Mouse (Mus musculus): Measurements from ENCODE around the gene Soga1. TPM values are rescaled to one million over a fixed set of nuclear protein-coding genes. Genes with fewer than 3 reads are reported as not detected.

The Soga1 gene
- total and polyA plus RNA-seq, 2 experiments from 2014 or later: 1.1 to 21.0 TPM

- no peak overlapping the region for H3K4me2 ChIP-seq (ENCODE audit: low read depth, low read length)
- H3K9me3 ChIP-seq (replicated peaks; ENCODE audit: control insufficient read depth, low read length): no peaks in the 10 kb centered on the region
- peaks cover 50% of the 10 kb centered on the region for H3K4me1 ChIP-seq (ENCODE audit: control insufficient read depth, insufficient read depth)
- no peak overlapping the region for H3K9ac ChIP-seq (replicated peaks; ENCODE audit: low read depth, low read length)
- H3K27ac ChIP-seq (ENCODE audit: low read depth): peak overlapping the region; percentile 91; the same call in 1 of the 2 replicates
- WGBS: 38% methylated on average over 4 of the region's 4 CpGs
- peaks cover 16% of the 10 kb centered on the region for H3K36me3 ChIP-seq (replicated peaks; ENCODE audit: control insufficient read depth, insufficient read depth, low read length)
- TF ChIP-seq CTCF (IDR thresholded peaks at IDR 0.05; ENCODE audit: low read depth): no peak
- TF ChIP-seq EP300 (IDR thresholded peaks at IDR 0.05; ENCODE audit: low read depth): no peak
- ATAC-seq (ENCODE audit: insufficient read depth, low read depth) (no peak), DNase-seq (ENCODE audit: low spot score) (no peak)
- no peaks in the 10 kb centered on the region for H3K27me3 ChIP-seq (ENCODE audit: control insufficient read depth, insufficient read depth, low read length)
- no peak overlapping the region for H3K4me3 ChIP-seq (ENCODE audit: low read depth, low read length)
These were observed 15.8 kb downstream of the Soga1 start for GRCm38 (mm10) chr2:157063241-157063700.

DNA sequence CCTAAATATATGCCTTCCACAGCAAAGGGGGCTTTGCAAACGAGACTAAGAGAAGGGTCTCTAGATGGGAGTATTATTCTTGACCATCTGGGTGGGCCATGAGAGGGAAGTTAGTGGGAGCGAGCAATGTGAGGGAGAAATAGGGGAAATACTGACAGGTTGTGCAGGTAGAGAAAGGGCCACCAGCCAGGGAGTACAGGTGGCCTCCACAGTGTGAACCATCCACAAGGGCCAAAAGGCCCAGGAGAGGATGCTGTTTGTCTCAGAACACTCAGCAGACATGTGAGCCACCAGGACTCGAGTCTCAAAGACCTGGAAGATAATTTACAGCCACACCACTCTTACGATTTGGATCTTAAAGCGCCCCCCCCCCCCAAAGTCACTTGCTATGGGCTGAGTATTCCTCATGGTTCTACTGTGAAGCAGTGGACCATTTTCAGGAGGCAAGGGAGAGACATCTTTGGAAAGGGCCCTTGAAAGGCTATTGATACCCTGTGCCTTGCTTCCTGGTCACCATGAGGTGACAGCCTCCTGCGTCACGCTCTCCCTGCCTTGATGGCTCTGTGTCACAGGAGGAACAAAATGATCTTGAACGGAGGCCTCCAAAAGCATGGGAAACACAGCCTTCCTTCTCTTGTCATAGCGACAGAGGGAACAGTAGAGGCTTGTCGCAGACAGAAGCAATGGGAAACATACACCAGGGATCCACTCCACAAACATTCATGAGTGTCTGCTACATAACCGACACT is 18.3 kb downstream of the Soga1 start:
- 90% methylated on average over 11 of the region's 11 CpGs for WGBS

DNA sequence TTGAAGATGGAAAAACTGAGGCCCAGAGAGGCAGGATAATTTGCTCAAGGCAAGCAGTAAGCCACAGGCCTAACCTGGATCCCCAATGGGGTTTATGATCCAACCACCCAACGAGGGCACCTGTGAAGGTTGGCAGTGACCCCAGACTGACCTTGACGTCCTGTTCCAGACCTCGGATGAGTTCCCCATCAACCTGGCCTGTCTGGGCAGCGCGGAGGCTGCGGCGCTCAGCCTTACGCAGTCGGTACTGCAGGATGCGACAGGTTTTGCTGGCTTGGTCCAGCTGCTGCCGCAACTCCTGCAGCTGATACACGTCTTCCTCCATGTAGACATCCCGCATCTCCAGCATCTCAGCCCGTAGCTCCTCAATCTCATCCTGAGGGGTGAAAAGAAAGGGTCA is 19.0 kb downstream of the Soga1 start:
- peaks cover 26% of the 10 kb centered on the region for H3K4me1 ChIP-seq (ENCODE audit: control insufficient read depth, insufficient read depth)
- no peak overlapping the region for H3K9ac ChIP-seq (replicated peaks; ENCODE audit: low read depth, low read length)
- no peak overlapping the region for H3K4me3 ChIP-seq (ENCODE audit: low read depth, low read length)
- H3K27me3 ChIP-seq (ENCODE audit: control insufficient read depth, insufficient read depth, low read length): no peaks in the 10 kb centered on the region
- peaks cover 19% of the 10 kb centered on the region for H3K36me3 ChIP-seq (replicated peaks; ENCODE audit: control insufficient read depth, insufficient read depth, low read length)
- ATAC-seq (ENCODE audit: insufficient read depth, low read depth) (no peak), DNase-seq (ENCODE audit: low spot score) (no peak)
- TF ChIP-seq CTCF (IDR thresholded peaks at IDR 0.05; ENCODE audit: low read depth) (no peak), EP300 (IDR thresholded peaks at IDR 0.05; ENCODE audit: low read depth) (no peak)
- no peak overlapping the region for H3K4me2 ChIP-seq (ENCODE audit: low read depth, low read length)
- no peak overlapping the region for H3K27ac ChIP-seq (ENCODE audit: low read depth)
- no peaks in the 10 kb centered on the region for H3K9me3 ChIP-seq (replicated peaks; ENCODE audit: control insufficient read depth, low read length)
- 93% methylated on average over 14 of the region's 14 CpGs for WGBS

More for the DNA sequence above, 18.3 kb downstream of the Soga1 start:
- H3K27me3 ChIP-seq (ENCODE audit: control insufficient read depth, insufficient read depth, low read length): no peaks in the 10 kb centered on the region
- peaks cover 31% of the 10 kb centered on the region for H3K4me1 ChIP-seq (ENCODE audit: control insufficient read depth, insufficient read depth)
- no peak overlapping the region for H3K4me3 ChIP-seq (ENCODE audit: low read depth, low read length)
- TF ChIP-seq EP300 (IDR thresholded peaks at IDR 0.05; ENCODE audit: low read depth): no peak
- DNase-seq (ENCODE audit: low spot score) (no peak), ATAC-seq (ENCODE audit: insufficient read depth, low read depth) (no peak)
- H3K9ac ChIP-seq (replicated peaks; ENCODE audit: low read depth, low read length): no peak overlapping the region
- no peaks in the 10 kb centered on the region for H3K9me3 ChIP-seq (replicated peaks; ENCODE audit: control insufficient read depth, low read length)
- H3K36me3 ChIP-seq (replicated peaks; ENCODE audit: control insufficient read depth, insufficient read depth, low read length): peaks cover 19% of the 10 kb centered on the region
- no peak overlapping the region for H3K4me2 ChIP-seq (ENCODE audit: low read depth, low read length)
- H3K27ac ChIP-seq (ENCODE audit: low read depth): no peak overlapping the region

- ATAC-seq (ENCODE audit: insufficient read depth, low read depth) (no peak), DNase-seq (ENCODE audit: low spot score) (no peak)
- H3K4me1 ChIP-seq (ENCODE audit: control insufficient read depth, insufficient read depth): peaks cover 26% of the 10 kb centered on the region
- peaks cover 22% of the 10 kb centered on the region for H3K36me3 ChIP-seq (replicated peaks; ENCODE audit: control insufficient read depth, insufficient read depth, low read length)
- H3K9ac ChIP-seq (replicated peaks; ENCODE audit: low read depth, low read length): 0 out of 2 replicates have a peak overlapping the region, but pooled peaks have one; percentile 2
- H3K9me3 ChIP-seq (replicated peaks; ENCODE audit: control insufficient read depth, low read length): no peaks in the 10 kb centered on the region
- no peak overlapping the region for H3K4me2 ChIP-seq (ENCODE audit: low read depth, low read length)
- peak overlapping the region; percentile 63 for H3K27ac ChIP-seq (ENCODE audit: low read depth)
- no peak for TF ChIP-seq EP300 (IDR thresholded peaks at IDR 0.05; ENCODE audit: low read depth)
- TF ChIP-seq CTCF (IDR thresholded peaks at IDR 0.05; ENCODE audit: low read depth): no peak
- WGBS: 78% methylated on average over 8 of the region's 8 CpGs
- no peak overlapping the region for H3K4me3 ChIP-seq (ENCODE audit: low read depth, low read length)
- no peaks in the 10 kb centered on the region for H3K27me3 ChIP-seq (ENCODE audit: control insufficient read depth, insufficient read depth, low read length)
These were observed 19.9 kb downstream of the Soga1 start for GRCm38 (mm10) chr2:157059166-157059565.

GRCm38 (mm10) chr2:157058342-157058998 is 20.6 kb downstream of the Soga1 start:
- Histone ChIP-seq H3K4me2 (ENCODE audit: low read depth, low read length) (peak overlapping the region; percentile 11; the same call in 1 of the 2 replicates), H3K4me1 (ENCODE audit: control insufficient read depth, insufficient read depth) (peaks cover 20% of the 10 kb centered on the region), H3K27ac (ENCODE audit: low read depth) (peak overlapping the region; percentile 63), H3K36me3 (replicated peaks; ENCODE audit: control insufficient read depth, insufficient read depth, low read length) (peaks cover 26% of the 10 kb centered on the region), H3K9me3 (replicated peaks; ENCODE audit: control insufficient read depth, low read length) (no peaks in the 10 kb centered on the region), H3K27me3 (ENCODE audit: control insufficient read depth, insufficient read depth, low read length) (no peaks in the 10 kb centered on the region), H3K9ac (replicated peaks; ENCODE audit: low read depth, low read length) (no peak overlapping the region), H3K4me3 (ENCODE audit: low read depth, low read length) (no peak overlapping the region)
- TF ChIP-seq CTCF (IDR thresholded peaks at IDR 0.05; ENCODE audit: low read depth) (no peak), EP300 (IDR thresholded peaks at IDR 0.05; ENCODE audit: low read depth) (no peak)
- ATAC-seq (ENCODE audit: insufficient read depth, low read depth) (peak; percentile 62), DNase-seq (ENCODE audit: low spot score) (peak; percentile 72)
- WGBS: 23% methylated on average over 16 of the region's 18 CpGs
